Mouse (Mus musculus) neutrophil, adult 83 days (primary cell): Measurements from ENCODE around the gene Gm7271. TPM values are rescaled to one million over a fixed set of nuclear protein-coding genes. Genes with fewer than 3 reads are reported as not detected.

ENCODE experiments used
- total RNA-seq, 2 experiments: library from RNA; stranded (reverse); gene quantifications; one replicate each; pipeline ENCODE4 v1.2.4; 2023

Gm7271 gene
- not detected for total RNA-seq

DNA sequence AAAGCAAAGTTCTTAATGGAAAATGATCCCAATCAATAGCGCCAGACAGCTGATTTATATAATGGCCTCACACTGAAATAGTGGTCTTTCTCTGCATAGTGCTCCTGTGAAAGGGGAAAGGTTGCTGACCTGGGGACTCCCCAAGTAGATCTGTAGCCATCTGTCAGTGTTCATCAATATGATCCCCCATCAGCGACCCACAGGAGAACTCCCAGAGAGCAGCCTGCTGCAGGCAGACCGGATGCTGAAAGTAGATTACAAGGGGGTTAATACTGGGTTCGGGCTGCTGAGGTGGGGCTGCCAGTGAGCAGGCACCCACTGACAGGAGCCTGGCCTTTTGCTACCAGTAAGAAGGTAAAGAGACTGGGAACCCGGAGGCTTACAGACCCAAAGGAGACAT is at the start of gene Gm7271:
TSS of gene Gm7271 (plus strand) at position 230 of the 400 bp plus-strand sequence.

GRCm38 (mm10) chr5:76529040-76529703 is 45.3 kb downstream of the Gm7271 start, which contains the start of gene Exoc1:
Exoc1 (plus strand) TSS chr5:76529311.

Other genes starting within 250 kb of the Gm7271 start
- 10 to 100 TPM in 1 of 2 experiments, 1 to 10 TPM in 1; 7.6 to 10.3 TPM for gene Clock, start 179.2 kb upstream of the Gm7271 start, total RNA-seq
- gene Pdcl2, start 152.9 kb upstream of the Gm7271 start, total RNA-seq, result not detected
- not detected for gene Nmu, start 120.3 kb upstream of the Gm7271 start, total RNA-seq
- gene Exoc1, start 45.3 kb downstream of the Gm7271 start, total RNA-seq, result 10 to 100 TPM; 54.0 to 55.5 TPM
- 10 to 100 TPM; 10.7 to 11.3 TPM for gene Cep135, start 104.7 kb downstream of the Gm7271 start, total RNA-seq
- gene C530008M17Rik, start 172.5 kb downstream of the Gm7271 start, total RNA-seq, result 10 to 100 TPM in 1 of 2 experiments, 1 to 10 TPM in 1; 5.2 to 12.0 TPM